Mouse (Mus musculus): ENCODE measurements at regions not wholly inside any gene's neighbourhood (a gene's known extent, or its start where the extent isn't known, plus 50 kb on each side); places are given as distances from the start of the nearest gene placed in this dataset.

GRCm38 (mm10) chr3:39295255-39295654 lies 408.5 kb downstream of the Fat4 start:
- TF ChIP-seq CTCF (IDR thresholded peaks at IDR 0.05; ENCODE audit: borderline replicate concordance, insufficient read depth, low read depth, low read length) (no peak), POLR2A (IDR thresholded peaks at IDR 0.05; ENCODE audit: borderline replicate concordance, insufficient read depth, low read length) (no peak)
